Mouse (Mus musculus): ENCODE data around the gene 4930430F08Rik. TPM values are rescaled to one million over a fixed set of nuclear protein-coding genes. Genes with fewer than 3 reads are reported as not detected.

The 4930430F08Rik gene
- polyA plus RNA-seq, 1 experiment from 2014 or later: 14.4 TPM

DNA sequence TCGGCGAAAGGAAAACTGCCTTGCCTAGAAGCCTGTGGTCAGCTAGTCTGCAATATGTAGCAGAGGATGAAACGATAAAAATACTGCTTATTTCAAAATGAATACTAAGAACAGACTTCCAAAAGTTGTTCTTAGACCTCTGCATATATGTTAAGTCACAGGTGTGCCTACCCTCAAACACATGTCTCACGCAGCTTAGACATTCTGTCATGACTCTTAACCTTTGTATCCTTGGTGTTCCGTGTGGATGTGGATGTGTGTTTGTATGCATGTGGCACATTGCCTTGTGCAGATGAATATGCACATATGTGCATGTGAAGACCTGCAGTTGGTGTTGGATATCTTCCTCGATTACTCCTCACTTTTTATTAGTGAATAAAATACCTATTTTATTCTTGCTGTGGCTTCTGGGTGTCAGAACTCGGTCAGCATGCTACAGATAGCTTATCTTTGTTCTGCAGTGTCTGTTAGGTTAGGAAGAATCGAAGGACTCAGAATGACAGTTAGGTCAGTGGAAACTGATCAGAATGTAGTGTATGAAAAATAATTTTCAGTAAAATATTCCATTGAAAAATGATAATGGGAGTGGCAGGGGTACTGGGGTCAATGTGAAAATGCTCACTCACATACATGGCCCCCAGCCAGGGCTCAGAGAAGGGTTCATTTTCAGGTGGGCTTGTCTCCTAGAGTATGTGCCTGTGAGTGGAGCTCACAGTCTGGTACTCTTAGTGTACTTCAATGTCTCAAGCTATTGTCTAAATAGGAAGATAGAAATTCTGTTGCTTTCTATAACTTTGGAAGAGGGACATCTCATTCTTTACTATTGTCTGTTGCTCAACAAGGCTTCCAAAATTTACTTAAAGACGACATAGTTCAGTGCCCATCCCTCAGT lies 65.5 kb downstream of the 4930430F08Rik start:
- Histone ChIP-seq H3K27ac (ENCODE audit: low read length) (no peak overlapping the region), H3K27me3 (replicated peaks; ENCODE audit: control insufficient read depth, insufficient read depth, low read length) (no peaks in the 10 kb centered on the region), H3K4me3 (replicated peaks; ENCODE audit: low read length) (no peak overlapping the region), H3K4me2 (ENCODE audit: low read length) (no peak overlapping the region), H3K9ac (replicated peaks; ENCODE audit: low read depth, low read length) (no peak overlapping the region), H3K36me3 (ENCODE audit: control insufficient read depth, insufficient read depth) (no peaks in the 10 kb centered on the region), H3K4me1 (replicated peaks; ENCODE audit: control insufficient read depth, insufficient read depth, low read length) (no peaks in the 10 kb centered on the region), H3K9me3 (ENCODE audit: control insufficient read depth, low read length) (no peaks in the 10 kb centered on the region)
- 93% methylated on average over 9 of the region's 9 CpGs for WGBS
- ATAC-seq: no peak

DNA sequence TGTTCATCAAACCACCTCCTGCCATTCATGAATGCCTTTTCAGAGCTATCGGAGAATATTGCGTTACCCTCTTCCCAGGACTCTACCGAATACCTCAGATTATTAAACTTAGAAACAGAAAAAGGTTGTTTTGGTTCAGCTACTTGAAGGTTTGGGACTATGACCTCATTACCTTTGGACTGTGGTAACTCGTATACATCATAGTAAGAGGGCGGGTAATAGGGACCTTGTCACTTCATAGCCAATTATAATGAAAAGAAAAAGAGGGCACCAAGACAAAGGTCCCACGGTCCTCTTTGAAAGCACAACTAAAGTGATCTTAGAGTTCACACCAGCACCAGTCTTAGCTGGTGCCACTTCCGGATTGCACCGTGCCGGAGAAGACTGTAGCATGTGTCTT lies 67.9 kb downstream of the 4930430F08Rik start:
- no peaks in the 10 kb centered on the region for H3K27me3 ChIP-seq (replicated peaks; ENCODE audit: control insufficient read depth, insufficient read depth, low read length)
- H3K4me3 ChIP-seq (replicated peaks; ENCODE audit: low read length): no peak overlapping the region
- no peaks in the 10 kb centered on the region for H3K36me3 ChIP-seq (ENCODE audit: control insufficient read depth, insufficient read depth)
- H3K27ac ChIP-seq (ENCODE audit: low read length): no peak overlapping the region
- no peaks in the 10 kb centered on the region for H3K9me3 ChIP-seq (ENCODE audit: control insufficient read depth, low read length)
- no peak overlapping the region for H3K4me2 ChIP-seq (ENCODE audit: low read length)
- no peak overlapping the region for H3K9ac ChIP-seq (replicated peaks; ENCODE audit: low read depth, low read length)
- 58% methylated on average over 9 of the region's 9 CpGs for WGBS
- no peak for ATAC-seq
- H3K4me1 ChIP-seq (replicated peaks; ENCODE audit: control insufficient read depth, insufficient read depth, low read length): no peaks in the 10 kb centered on the region

Other genes with a start within 250 kb of the 4930430F08Rik start
- gene Gm4302, start 249.6 kb downstream of the 4930430F08Rik start, polyA plus RNA-seq (2015; fragmentation: Nextera tagmentation; extraction: Ambion mirVana): not detected in 2 replicates
- not detected in 2 replicates for gene Gm4303, start 244.5 kb downstream of the 4930430F08Rik start, polyA plus RNA-seq (2015; fragmentation: Nextera tagmentation; extraction: Ambion mirVana)
- gene Gm4305, start 239.3 kb downstream of the 4930430F08Rik start, polyA plus RNA-seq (2015; fragmentation: Nextera tagmentation; extraction: Ambion mirVana): not detected in 2 replicates
- gene Gm4307, start 229.1 kb downstream of the 4930430F08Rik start, polyA plus RNA-seq (2015; fragmentation: Nextera tagmentation; extraction: Ambion mirVana): not detected in 2 replicates
- gene Gm4312, start 207.9 kb downstream of the 4930430F08Rik start, polyA plus RNA-seq (2015; fragmentation: Nextera tagmentation; extraction: Ambion mirVana): not detected in 2 replicates
- 10.3 and 13.5 TPM in 2 replicates for gene Tmtc3, start 103.1 kb downstream of the 4930430F08Rik start, polyA plus RNA-seq (2015; fragmentation: Nextera tagmentation; extraction: Ambion mirVana)
- gene Cep290, start 102.9 kb downstream of the 4930430F08Rik start, polyA plus RNA-seq (2015; fragmentation: Nextera tagmentation; extraction: Ambion mirVana): 6.7 and 6.8 TPM in 2 replicates
- gene 1700017N19Rik, start 61 bp upstream of the 4930430F08Rik start, polyA plus RNA-seq (2015; fragmentation: Nextera tagmentation; extraction: Ambion mirVana): not detected in 2 replicates

Measured in forebrain, embryonic 16.5 days (tissue).